ENCODE assay signal across 11 mouse cellular contexts in the genomic region with DNA sequence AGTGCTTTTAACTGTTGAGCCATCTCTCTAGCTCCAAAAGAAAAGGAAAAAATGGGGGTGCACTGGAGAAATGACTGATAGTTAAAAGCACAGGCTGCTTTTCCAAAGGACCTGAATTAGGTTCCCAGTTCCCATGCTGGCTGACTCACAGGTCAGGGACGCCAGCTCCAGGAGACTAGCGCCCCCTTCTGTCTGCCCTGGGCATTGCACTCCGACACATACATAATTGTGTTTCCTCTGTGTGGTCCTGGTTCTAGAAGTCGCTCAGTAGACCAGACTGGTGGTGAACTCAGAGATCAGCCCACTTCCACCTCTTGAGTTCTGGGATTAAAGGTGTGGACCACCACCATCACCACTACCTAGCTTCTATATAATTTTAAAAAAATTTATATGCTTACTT. TPM values are rescaled to one million over a fixed set of nuclear protein-coding genes. Genes with fewer than 3 reads are reported as not detected.
DNase-seq lines count a peak whose midpoint lies in the region; ATAC-seq and TF ChIP-seq lines count a peak whose summit lies in the region.
"Had no signal": no experiment of that assay in that cellular context is flagged by ENCODE, and none has a peak within 500 bp of the region (broad histone marks: within the 10 kb centered on the region; RNA-seq: fewer than 3 reads in every experiment).

No protein-coding gene starts in this region.

- H3K36me3 ChIP-seq in limb, embryonic 11.5 days (ENCODE audit: control insufficient read depth, insufficient read depth, low read length): no peaks in the 10 kb centered on the region
- no peaks in the 10 kb centered on the region for H3K36me3 ChIP-seq in limb, embryonic 10.5 days
- H3K36me3 ChIP-seq in CH12.LX (replicated peaks in 1 of 2; ENCODE audit: control insufficient read depth in 1 of 2, insufficient read depth in 1 of 2, low read length in 1 of 2): no peaks in the 10 kb centered on the region
- no peaks in the 10 kb centered on the region for H3K36me3 ChIP-seq in liver, embryonic 14.5 days (replicated peaks; ENCODE audit: control insufficient read depth, insufficient read depth, low read depth)
- H3K36me3 ChIP-seq: liver, embryonic 13.5 days had no signal

- no peak for ATAC-seq in cerebellum, adult (ENCODE audit: insufficient number of reproducible peaks, low FRiP score, low TSS enrichment)
- no peak for ATAC-seq in limb, embryonic 11.5 days (ENCODE audit: insufficient number of reproducible peaks, low FRiP score, low TSS enrichment, low read depth)
- ATAC-seq in liver, embryonic 14.5 days (ENCODE audit: insufficient read depth): no peak

- H3K4me1 ChIP-seq in limb, embryonic 11.5 days (ENCODE audit: control insufficient read depth, insufficient read depth, low read length): 0 out of 2 replicates have a peak, but pooled peaks cover 5% of the 10 kb centered on the region
- 0 out of 2 replicates have a peak, but pooled peaks cover 3% of the 10 kb centered on the region for H3K4me1 ChIP-seq in limb, embryonic 10.5 days
- H3K4me1 ChIP-seq in CH12.LX (ENCODE audit: control insufficient read depth in 1 of 2, insufficient read depth in 2 of 2): peaks cover 2 to 5% of the 10 kb centered on the region in 2 experiments; a peak in 3 of 4 replicates
- H3K4me1 ChIP-seq in liver, embryonic 14.5 days (replicated peaks; ENCODE audit: control insufficient read depth in 2 of 2, insufficient read depth in 2 of 2, low read length in 1 of 2): no peaks in the 10 kb centered on the region

- H3K4me2 ChIP-seq in limb, embryonic 11.5 days (ENCODE audit: low read depth, severe bottlenecking): no peak overlapping the region
- no peak overlapping the region for H3K4me2 ChIP-seq in CH12.LX (ENCODE audit: insufficient read depth, low read depth, poor library complexity, severe bottlenecking)
- no peak overlapping the region for H3K4me2 ChIP-seq in liver, embryonic 14.5 days (ENCODE audit: low read depth)
- H3K4me2 ChIP-seq: liver, embryonic 13.5 days had no signal

- no peak for TF ChIP-seq POLR2A in CH12.LX (IDR thresholded peaks at IDR 0.05; ENCODE audit: low read depth, low read length)

- TF ChIP-seq RAD21 in CH12.LX (IDR thresholded peaks at IDR 0.05; ENCODE audit: low read depth, low read length): no peak

- H3K79me2 ChIP-seq in CH12.LX (replicated peaks; ENCODE audit: control insufficient read depth, extremely low read depth, insufficient read depth, poor library complexity, severe bottlenecking): no peaks in the 10 kb centered on the region

- DNase-seq in cerebellum, postnatal 10 days: peak; percentile 56 to 77
- DNase-seq in limb, embryonic 11.5 days (ENCODE audit: low spot score): peak; percentile 47
- DNase-seq in limb, embryonic 10.5 days (ENCODE audit: low spot score): no peak
- no peak for DNase-seq in CH12.LX (ENCODE audit: extremely low read depth)
- no peak for DNase-seq in liver, embryonic 14.5 days (ENCODE audit: low read depth in 3 of 3, low spot score in 3 of 3)
- no peak for DNase-seq in urinary bladder, adult 2 months (ENCODE audit: low spot score)
- no peak for DNase-seq in frontal cortex, postnatal 25 days (ENCODE audit: low spot score in 2 of 2)
- DNase-seq: cerebellum, adult 18-20 months; liver, embryonic 13.5 days had no signal

- H3K27me3 ChIP-seq in limb, embryonic 11.5 days (ENCODE audit: control insufficient read depth, insufficient read depth, low read length): no peaks in the 10 kb centered on the region
- no peaks in the 10 kb centered on the region for H3K27me3 ChIP-seq in limb, embryonic 10.5 days (ENCODE audit: low read depth, poor library complexity, severe bottlenecking)
- peaks cover 12% of the 10 kb centered on the region for H3K27me3 ChIP-seq in CH12.LX (replicated peaks)
- H3K27me3 ChIP-seq in liver, embryonic 14.5 days (ENCODE audit: control insufficient read depth, insufficient read depth, low read length): peaks cover 2% of the 10 kb centered on the region; the same call in 1 of the 2 replicates

- 43% methylated on average over 4 of the region's 4 CpGs for WGBS in limb, embryonic 11.5 days
- WGBS in limb, embryonic 10.5 days: 40% methylated on average over 4 of the region's 4 CpGs
- WGBS in liver, embryonic 14.5 days (ENCODE audit: insufficient replicate concordance): 40% methylated on average over 4 of the region's 4 CpGs

- in situ Hi-C loops in CH12.LX (cut with MboI; ENCODE audit: low pct_ligation_motif_present, low pct_unique_long_range_greater_than_20kb, low sequenced_read_pairs): no loop called here

- H3K9me3 ChIP-seq in limb, embryonic 11.5 days (ENCODE audit: control insufficient read depth, low read length): no peaks in the 10 kb centered on the region
- no peaks in the 10 kb centered on the region for H3K9me3 ChIP-seq in limb, embryonic 10.5 days (replicated peaks)
- no peaks in the 10 kb centered on the region for H3K9me3 ChIP-seq in CH12.LX (replicated peaks; ENCODE audit: low read length)
- H3K9me3 ChIP-seq in liver, embryonic 14.5 days (ENCODE audit: control insufficient read depth, low read length): no peaks in the 10 kb centered on the region
- H3K9me3 ChIP-seq: liver, embryonic 13.5 days had no signal

- H3K9ac ChIP-seq in limb, embryonic 11.5 days (ENCODE audit: low read length): no peak overlapping the region
- H3K9ac ChIP-seq in CH12.LX (ENCODE audit: insufficient read depth, low read depth): no peak overlapping the region
- H3K9ac ChIP-seq in liver, embryonic 14.5 days (replicated peaks): no peak overlapping the region
- H3K9ac ChIP-seq: liver, embryonic 13.5 days had no signal

- no peak overlapping the region for H3K4me3 ChIP-seq in limb, embryonic 11.5 days (ENCODE audit: low read depth, low read length)
- H3K4me3 ChIP-seq in limb, embryonic 10.5 days: no peak overlapping the region
- no peak overlapping the region for H3K4me3 ChIP-seq in CH12.LX (replicated peaks in 1 of 3; ENCODE audit: low read depth in 2 of 3, low read length in 2 of 3, poor library complexity in 1 of 3)
- H3K4me3 ChIP-seq in liver, embryonic 14.5 days (ENCODE audit: insufficient read depth in 1 of 2, low read depth in 2 of 2, low read length in 2 of 2): no peak overlapping the region
- H3K4me3 ChIP-seq: liver, embryonic 13.5 days had no signal

- no peak overlapping the region for H3K27ac ChIP-seq in limb, embryonic 11.5 days (replicated peaks; ENCODE audit: low read depth, low read length)
- H3K27ac ChIP-seq in limb, embryonic 10.5 days: no peak overlapping the region
- H3K27ac ChIP-seq in CH12.LX (ENCODE audit: insufficient read depth, low read depth): no peak overlapping the region
- no peak overlapping the region for H3K27ac ChIP-seq in liver, embryonic 14.5 days
- H3K27ac ChIP-seq: liver, embryonic 13.5 days had no signal

- peak; percentile 51 to 63 for TF ChIP-seq CTCF in CH12.LX (conservative IDR thresholded peaks at IDR 0.05 in 1 of 2, IDR thresholded peaks at IDR 0.05 in 1 of 2; ENCODE audit: low read depth in 2 of 2, low read length in 2 of 2)
- peak; percentile 77 for TF ChIP-seq CTCF in liver, embryonic 14.5 days (IDR thresholded peaks at IDR 0.05; ENCODE audit: low read depth)

- dilution Hi-C loops in CH12.LX (cut with MboI; ENCODE audit: extremely low pct_ligation_motif_present, extremely low pct_unique_long_range_greater_than_20kb, low sequenced_read_pairs): no loop called here

- TF ChIP-seq EP300 in CH12.LX (IDR thresholded peaks at IDR 0.05; ENCODE audit: low read length): no peak
- TF ChIP-seq EP300 in liver, embryonic 14.5 days (IDR thresholded peaks at IDR 0.05; ENCODE audit: low read depth): no peak

RNA-seq across cellular contexts. Expression of a gene that starts 7.2 kb away (rescaled TPM):
- 4.8 TPM in 2 replicates for polyA plus RNA-seq in limb, embryonic 11.5 days (2014; fragmentation: Nextera tagmentation; extraction: Ambion mirVana)
- 2.6 and 5.7 TPM in 2 replicates for polyA plus RNA-seq in limb, embryonic 10.5 days (2016; fragmentation: Nextera tagmentation; extraction: Ambion mirVana)
- total RNA-seq in CH12.LX (2012; rRNA removed) (0.21 and 0.38 TPM in 2 replicates), CH12.LX (2014; rRNA removed) (not detected in 2 replicates)
- polyA plus RNA-seq in CH12.LX (2012; ENCODE audit: insufficient read length, low read depth): 0.09 TPM in 1 of 2 replicates, not detected in the other
- 0.04 and 0.08 TPM in 2 replicates for polyA plus RNA-seq in liver, embryonic 14.5 days (2012; rRNA removed)
- 0.08 and 0.14 TPM in 2 replicates for polyA plus RNA-seq in liver, embryonic 14.5 days (2014; fragmentation: Nextera tagmentation; extraction: Ambion mirVana)
- polyA plus RNA-seq in urinary bladder, adult 2 months (2012; rRNA removed): 0.83 and 1.4 TPM in 2 replicates
- total RNA-seq: monocyte, adult 5-6 weeks had no signal

RNA-seq across cellular contexts. Expression of a gene that starts 13.4 kb away (rescaled TPM):
- 176 and 201 TPM in 2 replicates for polyA plus RNA-seq in limb, embryonic 11.5 days (2014; fragmentation: Nextera tagmentation; extraction: Ambion mirVana)
- 127 and 134 TPM in 2 replicates for polyA plus RNA-seq in limb, embryonic 10.5 days (2016; fragmentation: Nextera tagmentation; extraction: Ambion mirVana)
- total RNA-seq in CH12.LX (2012; rRNA removed) (312 and 326 TPM in 2 replicates), CH12.LX (2014; rRNA removed) (277 and 294 TPM in 2 replicates)
- 623 and 775 TPM in 2 replicates for polyA plus RNA-seq in CH12.LX (2012; ENCODE audit: insufficient read length, low read depth)
- polyA plus RNA-seq in liver, embryonic 14.5 days (2012; rRNA removed): 72.2 and 90.3 TPM in 2 replicates
- polyA plus RNA-seq in liver, embryonic 14.5 days (2014; fragmentation: Nextera tagmentation; extraction: Ambion mirVana): 115 and 122 TPM in 2 replicates
- 182 and 223 TPM in 2 replicates for polyA plus RNA-seq in urinary bladder, adult 2 months (2012; rRNA removed)

RNA-seq across cellular contexts. Expression of a gene that starts 22.2 kb away (rescaled TPM):
- 2.0 and 2.1 TPM in 2 replicates for polyA plus RNA-seq in limb, embryonic 11.5 days (2014; fragmentation: Nextera tagmentation; extraction: Ambion mirVana)
- polyA plus RNA-seq in limb, embryonic 10.5 days (2016; fragmentation: Nextera tagmentation; extraction: Ambion mirVana): 0.79 and 1.5 TPM in 2 replicates
- total RNA-seq in CH12.LX (2012; rRNA removed): 0.13 TPM in 2 replicates
- not detected in 2 replicates for total RNA-seq in CH12.LX (2014; rRNA removed)
- 0.07 and 0.08 TPM in 2 replicates for polyA plus RNA-seq in CH12.LX (2012; ENCODE audit: insufficient read length, low read depth)
- 0.01 and 0.03 TPM in 2 replicates for polyA plus RNA-seq in liver, embryonic 14.5 days (2012; rRNA removed)
- 0.03 TPM in 1 of 2 replicates, not detected in the other for polyA plus RNA-seq in liver, embryonic 14.5 days (2014; fragmentation: Nextera tagmentation; extraction: Ambion mirVana)
- polyA plus RNA-seq in urinary bladder, adult 2 months (2012; rRNA removed): 0.03 TPM in 2 replicates
- total RNA-seq: monocyte, adult 5-6 weeks had no signal

RNA-seq across cellular contexts. Expression of a gene that starts 31.0 kb away (rescaled TPM):
- 0.24 and 0.44 TPM in 2 replicates for polyA plus RNA-seq in limb, embryonic 11.5 days (2014; fragmentation: Nextera tagmentation; extraction: Ambion mirVana)
- polyA plus RNA-seq in limb, embryonic 10.5 days (2016; fragmentation: Nextera tagmentation; extraction: Ambion mirVana): 0.18 and 0.43 TPM in 2 replicates
- total RNA-seq in CH12.LX (2012; rRNA removed) (7.0 and 7.5 TPM in 2 replicates), CH12.LX (2014; rRNA removed) (2.7 and 3.8 TPM in 2 replicates)
- polyA plus RNA-seq in CH12.LX (2012; ENCODE audit: insufficient read length, low read depth): 31.1 and 33.3 TPM in 2 replicates
- 0.84 and 0.87 TPM in 2 replicates for polyA plus RNA-seq in liver, embryonic 14.5 days (2012; rRNA removed)
- polyA plus RNA-seq in liver, embryonic 14.5 days (2014; fragmentation: Nextera tagmentation; extraction: Ambion mirVana): 0.88 and 1.2 TPM in 2 replicates
- polyA plus RNA-seq in urinary bladder, adult 2 months (2012; rRNA removed): 3.9 and 5.1 TPM in 2 replicates

RNA-seq across cellular contexts. Expression of a gene that starts 45.6 kb away (rescaled TPM):
- 0.65 and 0.78 TPM in 2 replicates for polyA plus RNA-seq in limb, embryonic 11.5 days (2014; fragmentation: Nextera tagmentation; extraction: Ambion mirVana)
- polyA plus RNA-seq in limb, embryonic 10.5 days (2016; fragmentation: Nextera tagmentation; extraction: Ambion mirVana): 0.96 and 0.98 TPM in 2 replicates
- total RNA-seq in CH12.LX (2012; rRNA removed): 0.25 and 0.47 TPM in 2 replicates
- 0.15 and 0.16 TPM in 2 replicates for total RNA-seq in CH12.LX (2014; rRNA removed)
- polyA plus RNA-seq in CH12.LX (2012; ENCODE audit: insufficient read length, low read depth): 0.61 and 0.90 TPM in 2 replicates
- polyA plus RNA-seq in liver, embryonic 14.5 days (2012; rRNA removed): 0.01 and 0.02 TPM in 2 replicates
- polyA plus RNA-seq in liver, embryonic 14.5 days (2014; fragmentation: Nextera tagmentation; extraction: Ambion mirVana): 0.03 and 0.04 TPM in 2 replicates
- polyA plus RNA-seq in urinary bladder, adult 2 months (2012; rRNA removed): 0.06 TPM in 1 of 2 replicates, not detected in the other

Comparison
In these comparisons a context has a peak if more than half of its experiments do, and no peak if none do; other contexts are left out.
1. DNase-seq: peak in cerebellum, postnatal 10 days (2 of 2) and limb, embryonic 11.5 days (single experiment); none in limb, embryonic 10.5 days (single experiment), CH12.LX (single experiment), liver, embryonic 14.5 days (0 of 3), urinary bladder, adult 2 months (single experiment) and frontal cortex, postnatal 25 days (0 of 2).